Mouse (Mus musculus) left cerebral cortex, adult 18-20 months (tissue): ENCODE measurements at regions not wholly inside any gene's neighbourhood (a gene's known extent, or its start where the extent isn't known, plus 50 kb on each side); places are given as distances from the start of the nearest gene placed in this dataset.

Experiments used
- DNase-seq, 2 experiments: peaks; one replicate each; pipeline ENCODE4 v3.0.0; 2021 to 2022; ENCODE audit warnings: low spot score in 2 of 2, mixed read lengths in 1 of 2

DNA sequence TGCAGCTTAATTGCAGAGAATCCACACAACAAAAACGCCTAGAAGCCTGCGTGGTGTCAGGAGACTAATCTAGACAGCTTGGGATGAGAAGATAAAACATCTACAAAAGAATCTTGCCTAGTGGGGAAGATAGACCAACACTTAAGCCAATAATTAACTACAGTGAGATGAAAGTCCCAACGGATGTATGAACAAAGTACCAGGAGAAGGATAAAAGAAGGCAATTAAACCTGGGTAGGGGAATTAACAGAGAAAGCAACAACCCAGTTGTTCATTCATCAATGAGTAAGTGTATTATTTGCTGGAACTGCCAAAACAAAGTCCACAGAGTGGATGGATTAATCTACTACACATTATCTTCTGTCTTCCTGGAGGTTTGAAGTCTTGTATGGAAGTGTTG is 99.8 kb downstream of the Olfm4 start:
- no peak for DNase-seq

DNA sequence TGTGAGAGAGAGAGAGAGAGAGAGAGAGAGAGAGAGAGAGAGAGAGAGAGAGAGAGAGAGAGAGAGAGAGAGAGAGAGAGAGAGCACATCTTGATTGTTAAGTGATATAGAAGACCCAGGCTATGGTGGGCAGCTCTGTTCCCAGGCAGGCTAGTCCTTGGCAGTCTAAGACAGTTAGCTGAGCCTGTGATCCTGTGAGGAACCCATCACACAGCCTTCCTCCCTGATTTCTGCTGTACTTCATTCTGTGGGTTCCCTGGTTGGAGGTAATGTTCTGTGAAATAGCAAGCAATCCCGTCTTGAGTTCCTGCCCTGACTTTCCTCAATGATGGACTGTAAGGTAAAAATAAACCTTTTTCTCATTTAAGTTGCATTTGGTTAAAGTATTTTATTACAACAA is 113.4 kb downstream of the Olfm4 start:
- DNase-seq = no peak

GRCm38 (mm10) chr14:80113115-80113687 is 129.3 kb downstream of the Olfm4 start:
- no peak for DNase-seq

GRCm38 (mm10) chr14:80114326-80114725 is 130.4 kb downstream of the Olfm4 start:
- DNase-seq = no peak

- no peak for DNase-seq
These were observed 141.3 kb downstream of the Olfm4 start for GRCm38 (mm10) chr14:80125156-80125555.

DNA sequence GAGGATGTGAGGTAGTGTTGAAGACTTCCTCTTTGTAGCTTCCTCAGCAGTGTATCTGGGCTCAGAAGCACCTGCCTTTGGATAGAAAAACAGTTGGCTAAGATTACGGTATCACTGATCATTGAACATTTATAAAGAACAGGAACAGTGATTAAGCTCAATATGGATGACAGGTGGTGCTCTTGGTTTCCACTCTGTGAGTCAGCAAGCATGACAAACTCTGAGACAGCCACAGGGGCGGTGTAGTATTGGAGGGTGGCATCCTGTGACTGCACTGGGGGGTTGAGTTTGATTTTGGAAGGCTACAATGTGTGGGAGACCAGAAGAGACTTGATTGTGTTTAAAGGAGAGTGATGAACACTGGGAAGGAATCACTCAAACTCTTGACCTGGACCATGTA is 144.3 kb downstream of the Olfm4 start:
- DNase-seq = no peak

DNA sequence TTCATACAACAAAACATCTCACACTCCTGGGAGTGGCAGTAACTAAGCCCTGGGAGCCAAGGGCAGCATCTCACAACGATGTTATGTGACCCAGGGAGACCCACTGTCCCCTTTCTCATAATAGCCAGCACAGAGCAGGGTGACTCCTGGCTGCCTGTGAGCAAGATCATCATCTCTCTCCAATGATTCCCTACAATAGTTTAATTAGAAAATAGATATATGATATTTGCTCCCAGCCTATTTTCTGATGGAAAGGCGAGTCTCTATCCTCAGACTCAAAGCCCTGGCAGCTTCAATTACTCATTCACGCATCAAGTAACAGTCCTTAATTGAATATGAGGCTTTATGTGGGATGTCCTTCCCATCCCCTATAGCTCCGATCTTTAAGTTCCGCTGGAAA is 153.7 kb downstream of the Olfm4 start:
- DNase-seq = no peak

GRCm38 (mm10) chr14:80138991-80139791 is 155.3 kb downstream of the Olfm4 start:
- no peak for DNase-seq

- no peak for DNase-seq
These were observed 173.1 kb downstream of the Olfm4 start for GRCm38 (mm10) chr14:80157002-80157401.

GRCm38 (mm10) chr14:80169211-80169610 is 185.3 kb downstream of the Olfm4 start:
- no peak for DNase-seq

- peak in 1 of 2 experiments; percentile 4 for DNase-seq
These were observed 186.7 kb downstream of the Olfm4 start for GRCm38 (mm10) chr14:80170450-80171180.

DNA sequence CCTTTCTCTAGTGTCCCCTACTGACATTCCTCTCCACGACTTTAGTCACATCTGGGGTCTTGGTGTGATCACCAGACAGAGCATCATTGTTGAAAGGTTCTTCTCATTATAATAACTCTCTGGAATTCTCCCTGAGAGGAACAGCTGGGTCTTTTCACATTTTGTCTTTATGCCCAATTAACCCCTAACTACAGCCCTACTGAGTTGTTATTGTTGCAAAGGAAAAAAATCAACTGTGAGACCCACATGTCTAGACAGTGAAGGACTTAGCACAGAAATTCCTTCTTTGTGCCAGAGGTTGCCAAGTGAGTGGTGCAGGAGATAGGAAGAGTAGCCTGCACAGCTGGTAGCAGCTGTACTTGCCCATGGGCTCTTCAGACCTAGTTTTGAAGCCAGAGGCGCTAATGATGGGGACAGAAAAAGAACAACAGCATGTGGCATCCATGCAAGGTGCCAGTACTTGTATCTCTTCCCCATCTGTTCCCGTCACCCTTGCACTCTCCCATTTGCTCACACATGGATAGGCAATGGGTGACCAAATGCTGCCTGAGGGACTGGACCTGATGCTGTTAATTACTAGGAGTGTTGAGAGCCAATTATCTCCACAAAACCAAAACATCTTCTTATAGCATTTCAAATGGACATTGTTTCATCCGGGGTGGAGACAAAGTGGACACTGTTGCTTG is 189.1 kb downstream of the Olfm4 start:
- no peak for DNase-seq

- no peak for DNase-seq
These were observed 192.6 kb downstream of the Olfm4 start for GRCm38 (mm10) chr14:80176464-80176863.

- no peak for DNase-seq
These were observed 211.2 kb downstream of the Olfm4 start for GRCm38 (mm10) chr14:80195041-80195440.

GRCm38 (mm10) chr14:80212916-80213315 is 229.0 kb downstream of the Olfm4 start:
- peak in 1 of 2 experiments; percentile 28 for DNase-seq

DNA sequence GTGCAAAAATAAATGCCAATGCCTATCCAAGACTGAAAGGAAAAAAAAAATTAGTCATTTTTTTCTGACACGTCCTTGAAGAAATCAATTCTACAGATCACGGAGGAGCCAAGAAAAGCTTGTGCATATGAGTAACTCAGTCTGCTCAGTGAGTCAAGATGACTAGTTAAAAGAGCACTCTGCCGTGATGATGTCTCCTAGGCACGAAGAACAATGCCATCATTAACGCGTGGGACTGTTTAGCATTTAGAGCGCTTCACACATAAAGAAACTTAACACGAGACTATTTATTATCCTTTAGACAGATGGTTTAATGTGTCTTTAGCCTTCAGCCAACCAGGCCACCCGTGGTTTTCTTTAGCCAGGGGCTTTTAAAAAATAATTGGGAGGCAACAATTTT is 229.8 kb downstream of the Olfm4 start:
- DNase-seq = no peak

DNA sequence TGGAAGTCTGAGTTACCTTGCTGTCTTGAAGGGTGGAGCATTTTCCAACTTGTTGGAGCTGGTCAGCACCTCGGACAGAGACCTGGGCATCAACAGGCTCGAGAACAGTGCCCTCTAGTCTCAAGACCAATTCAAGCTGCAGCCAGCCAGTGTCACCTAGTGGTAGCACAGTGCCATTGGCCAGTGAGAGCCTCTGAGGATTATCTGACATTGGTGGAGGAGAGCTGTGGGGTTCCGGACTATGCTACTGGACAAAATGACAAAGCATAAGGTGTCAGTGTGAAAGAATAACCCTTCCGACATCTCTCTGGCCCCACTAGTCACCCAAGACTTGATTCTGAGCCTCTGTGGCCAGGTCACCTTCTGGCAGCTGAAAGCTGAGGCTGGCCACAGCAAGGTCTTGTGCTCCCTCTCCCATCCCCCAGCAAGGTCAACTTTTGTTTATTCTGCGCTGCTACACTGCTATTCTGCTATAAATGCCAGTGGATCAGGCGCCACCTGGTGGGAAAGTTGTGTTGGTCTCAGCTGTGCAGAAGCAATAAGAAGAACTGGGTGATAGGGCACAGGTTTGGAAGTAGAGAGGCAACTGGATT is 232.2 kb downstream of the Olfm4 start:
- DNase-seq = peak; percentile 45 to 63

GRCm38 (mm10) chr14:80232066-80232465 is 248.2 kb downstream of the Olfm4 start:
- no peak for DNase-seq

DNA sequence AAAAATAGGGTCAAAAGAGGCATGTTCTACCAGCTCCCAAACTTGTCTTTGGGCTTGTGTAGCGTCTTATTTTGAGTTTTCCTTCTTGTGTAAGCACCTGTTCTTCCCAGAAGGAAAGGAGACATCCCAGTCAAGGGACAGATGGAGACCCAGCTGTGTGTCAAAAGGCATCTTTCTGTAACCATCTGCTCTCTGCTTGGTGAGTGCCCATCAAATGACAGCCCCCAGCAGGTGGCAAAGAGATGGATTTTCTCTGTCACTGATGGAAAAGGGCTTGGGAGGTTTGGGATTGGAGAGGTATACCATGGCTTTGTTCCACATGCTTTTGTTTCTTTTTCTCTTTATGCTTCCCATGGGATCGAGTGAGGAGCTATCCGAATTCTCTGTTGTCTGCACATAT is 249.1 kb downstream of the Olfm4 start:
- DNase-seq = no peak

GRCm38 (mm10) chr14:80237136-80237535 is 253.3 kb downstream of the Olfm4 start:
- no peak for DNase-seq

DNA sequence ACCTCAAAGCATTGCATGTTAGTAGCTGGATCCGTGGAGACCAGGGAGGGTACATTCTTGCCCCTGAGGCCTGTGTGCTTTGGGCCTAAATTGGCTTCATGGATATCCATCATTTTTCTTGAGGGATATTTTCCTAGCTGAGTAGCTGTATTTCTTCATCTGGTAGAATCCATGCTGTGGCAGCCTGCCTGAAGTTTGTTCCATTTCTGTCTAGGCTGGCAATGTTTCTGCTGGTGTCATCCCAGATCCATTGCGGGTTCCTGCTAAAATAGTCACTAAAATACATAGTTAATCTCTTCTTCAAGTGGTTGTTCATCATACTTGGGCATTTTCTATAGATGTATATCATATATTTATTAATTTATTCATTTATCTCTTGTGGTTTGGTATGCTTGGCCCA is 253.7 kb downstream of the Olfm4 start:
- peak in 1 of 2 experiments; percentile 39 for DNase-seq
